Mouse (Mus musculus) R1 (cell line): ENCODE measurements around the gene Paqr6.

Source experiments
- DNase-seq: peaks from one replicate; pipeline ENCODE4 v3.0.0-alpha.2; 2018; ENCODE audit warnings: low read depth, low spot score

Gene Paqr6

GRCm38 (mm10) chr3:88364337-88364736 is at the start of gene Paqr6:
Paqr6 (plus strand) TSS chr3:88364584.
- peak; percentile 90 for DNase-seq

- DNase-seq: peak; percentile 89
These were observed 39.4 kb upstream of the Paqr6 start, which contains the start of gene Glmp for GRCm38 (mm10) chr3:88324951-88325405. Glmp (plus strand) TSS chr3:88325023.

GRCm38 (mm10) chr3:88328956-88329355 is 35.4 kb upstream of the Paqr6 start:
- DNase-seq: peak; percentile 57

DNA sequence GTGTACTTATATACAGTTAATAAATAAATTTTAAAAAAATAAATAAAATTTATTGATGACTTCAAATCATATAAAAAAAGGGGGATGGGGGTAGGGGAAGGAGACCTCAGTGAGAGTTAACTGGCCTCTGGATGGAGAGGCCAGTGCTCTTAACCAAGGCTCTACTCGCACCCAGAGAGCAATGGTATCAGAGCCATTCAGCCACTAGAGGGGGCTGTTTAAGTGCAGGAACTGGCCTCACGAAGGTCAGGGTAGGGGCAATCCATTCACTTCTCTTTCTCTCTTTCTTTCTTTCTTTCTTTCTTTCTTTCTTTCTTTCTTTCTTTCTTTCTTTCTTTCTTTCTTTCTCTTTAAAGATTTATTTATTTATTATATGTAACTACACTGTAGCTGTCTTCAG is 33.1 kb upstream of the Paqr6 start:
- peak; percentile 83 for DNase-seq

- peak; percentile 84 for DNase-seq
These were observed 30.2 kb upstream of the Paqr6 start for GRCm38 (mm10) chr3:88334029-88334658.

- DNase-seq: no peak
These were observed 29.4 kb upstream of the Paqr6 start for GRCm38 (mm10) chr3:88334902-88335435.

- DNase-seq: peak; percentile 64
These were observed 28.8 kb upstream of the Paqr6 start for GRCm38 (mm10) chr3:88335436-88336053.

DNA sequence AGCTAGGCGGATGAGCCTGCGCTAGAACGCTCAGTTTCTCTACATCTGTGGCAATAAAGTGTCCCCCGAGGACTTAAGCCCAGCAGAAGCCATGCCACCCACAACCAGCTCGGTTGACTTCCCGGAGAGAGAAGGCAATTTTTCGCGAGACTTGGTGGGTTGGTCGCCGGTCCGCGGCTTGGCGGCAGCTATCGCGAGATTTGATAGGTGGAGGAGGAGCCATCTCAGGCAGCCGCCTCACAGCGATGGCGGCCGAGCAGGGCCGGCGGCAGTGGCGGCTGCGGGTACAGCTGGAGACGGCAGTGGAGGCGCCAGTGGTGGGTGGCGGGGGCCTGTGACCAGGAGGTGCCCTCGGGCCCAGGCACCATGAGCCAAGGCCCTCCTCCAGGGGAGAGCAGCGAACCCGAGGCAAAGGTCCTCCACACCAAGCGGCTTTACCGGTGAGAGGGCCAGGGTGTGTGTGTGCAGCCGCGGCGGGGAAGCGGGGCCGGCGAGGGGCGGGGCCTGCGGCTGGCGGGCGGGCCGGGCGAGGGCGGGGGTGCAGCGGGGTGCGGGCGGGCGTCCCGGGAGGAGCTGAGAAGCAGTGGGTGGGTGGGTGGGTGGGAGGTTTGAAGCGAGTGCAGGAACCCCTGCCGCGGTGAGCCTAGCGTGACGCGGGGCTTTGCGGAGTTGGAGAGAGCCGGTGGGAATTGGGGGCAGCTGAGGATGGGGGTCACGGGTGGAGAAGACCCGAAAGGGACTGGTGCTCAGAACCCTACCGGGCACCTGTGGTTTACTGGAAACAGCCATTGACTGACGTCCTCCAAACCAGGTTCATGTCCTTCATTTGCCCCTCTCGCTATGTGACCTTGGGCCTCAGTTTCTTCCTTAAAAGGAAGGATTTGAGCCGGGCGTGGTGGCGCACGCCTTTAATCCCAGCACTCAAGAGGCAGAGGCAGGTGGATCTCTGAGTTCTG is 28.0 kb upstream of the Paqr6 start, which contains the start of the genes Tmem79 and Smg5:
Gene Tmem79 (minus strand): TSS at position 91 of the 956 bp plus-strand sequence.
Gene Smg5 (plus strand): TSS at position 203 of the 956 bp plus-strand sequence.
- peak; percentile 96 for DNase-seq

DNA sequence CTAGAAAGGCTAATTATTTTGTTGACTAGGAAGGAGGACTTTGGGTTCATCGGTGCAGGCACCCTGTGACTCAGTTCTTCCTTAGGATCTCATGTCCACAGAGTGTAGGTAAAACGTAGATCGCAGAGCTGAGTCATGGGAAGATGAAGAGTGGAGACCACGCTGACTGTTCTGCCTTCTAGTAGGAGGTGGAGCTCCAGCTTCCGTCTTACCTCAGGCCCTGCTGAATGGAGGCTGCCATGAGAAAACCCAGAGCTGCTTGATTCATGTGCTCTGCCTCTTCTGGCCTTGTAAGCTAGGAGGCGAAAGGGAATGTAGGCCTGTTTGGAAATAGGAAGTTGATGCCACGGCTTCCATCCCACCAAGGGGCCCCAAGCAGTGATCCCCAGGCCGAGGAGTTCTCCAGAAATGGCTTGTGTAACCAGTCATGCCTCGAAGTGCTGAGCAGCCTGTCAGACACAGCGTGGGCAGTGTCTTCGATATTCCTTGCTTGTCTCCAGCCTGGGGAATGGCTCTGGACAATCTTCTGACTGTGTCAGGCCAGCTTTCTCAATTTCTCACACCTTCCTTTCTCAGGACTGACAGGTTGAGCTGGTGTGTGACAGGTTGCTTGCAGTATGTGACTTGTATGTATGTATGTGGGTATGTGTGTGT is 26.9 kb upstream of the Paqr6 start:
- DNase-seq: peak; percentile 81

DNA sequence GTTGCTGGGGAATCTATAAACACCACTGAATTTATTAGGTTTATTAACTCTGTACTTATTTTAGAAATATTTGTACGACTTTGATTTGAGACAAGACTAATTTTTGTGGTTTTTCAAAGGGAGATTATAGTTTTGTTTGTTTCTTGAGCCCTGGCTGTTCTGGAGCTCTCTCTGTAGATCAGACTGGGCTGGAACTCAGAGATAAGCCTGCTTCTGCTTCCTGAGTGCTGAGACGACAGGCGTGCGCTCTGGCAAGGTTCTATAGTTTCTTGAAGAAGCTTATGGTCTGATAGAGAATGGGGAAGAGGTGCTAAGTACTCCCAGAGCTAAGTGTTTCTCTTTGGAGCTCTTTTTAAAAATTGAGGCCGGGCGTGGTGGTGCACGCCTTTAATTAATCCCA is 26.1 kb upstream of the Paqr6 start:
- DNase-seq: no peak

DNA sequence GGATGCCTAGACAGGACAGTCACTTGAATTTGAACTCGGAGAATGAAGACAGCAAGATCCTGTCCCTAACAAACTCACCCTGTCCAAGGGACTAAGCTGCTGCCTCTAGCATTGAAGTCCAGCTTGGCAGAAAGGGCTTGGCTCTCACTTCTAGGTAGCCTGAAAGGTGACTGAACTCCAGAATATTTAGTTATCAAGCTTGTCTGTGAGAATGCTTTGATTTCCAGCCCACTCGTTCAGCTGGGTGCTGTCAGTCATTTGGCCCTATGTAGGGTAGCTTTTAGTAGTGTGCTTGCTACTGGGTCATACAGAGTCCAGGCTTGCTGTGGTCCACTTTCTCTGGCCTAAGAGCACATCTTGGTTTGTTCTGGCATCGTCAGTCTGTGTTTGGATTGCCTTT is 25.4 kb upstream of the Paqr6 start:
- no peak for DNase-seq

DNA sequence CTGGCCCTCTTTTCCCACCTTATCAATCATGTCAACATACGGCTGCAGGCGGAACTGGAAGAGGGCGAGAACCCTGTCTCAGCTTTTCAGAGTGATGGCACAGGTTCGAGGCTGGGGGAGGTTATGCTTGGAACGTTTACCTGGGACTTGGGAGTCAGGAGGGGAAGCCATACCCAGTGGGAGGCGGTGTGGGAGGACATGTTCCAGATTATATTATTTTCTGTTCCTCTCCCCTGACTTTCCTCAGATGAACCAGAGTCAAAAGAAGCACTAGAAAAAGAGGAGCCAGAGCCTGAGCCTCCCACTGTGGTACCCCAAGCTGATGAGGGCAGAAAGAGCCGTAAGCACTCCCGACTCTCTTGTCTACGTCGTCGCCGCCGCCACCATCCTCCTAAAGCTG is 13.7 kb upstream of the Paqr6 start:
- no peak for DNase-seq

DNA sequence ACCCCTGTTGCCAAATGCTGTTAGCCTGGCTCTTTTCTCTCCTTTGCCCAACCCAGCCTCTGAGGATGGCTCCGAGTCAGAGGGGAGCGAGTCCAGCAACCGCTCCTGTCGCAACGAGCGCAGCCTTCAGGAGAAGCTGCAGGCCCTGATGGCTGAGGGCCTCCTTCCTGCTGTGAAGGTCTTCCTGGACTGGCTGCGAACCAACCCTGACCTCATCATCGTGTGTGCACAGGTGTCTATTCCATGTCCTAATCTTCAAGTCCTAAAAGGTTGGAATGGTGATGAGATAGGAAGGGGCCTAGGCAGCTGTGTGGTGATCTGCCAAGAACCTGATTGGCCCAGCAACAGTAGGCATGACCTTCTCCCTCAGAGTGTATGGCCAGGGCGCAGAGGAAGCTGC is 11.5 kb upstream of the Paqr6 start:
- DNase-seq: no peak

DNA sequence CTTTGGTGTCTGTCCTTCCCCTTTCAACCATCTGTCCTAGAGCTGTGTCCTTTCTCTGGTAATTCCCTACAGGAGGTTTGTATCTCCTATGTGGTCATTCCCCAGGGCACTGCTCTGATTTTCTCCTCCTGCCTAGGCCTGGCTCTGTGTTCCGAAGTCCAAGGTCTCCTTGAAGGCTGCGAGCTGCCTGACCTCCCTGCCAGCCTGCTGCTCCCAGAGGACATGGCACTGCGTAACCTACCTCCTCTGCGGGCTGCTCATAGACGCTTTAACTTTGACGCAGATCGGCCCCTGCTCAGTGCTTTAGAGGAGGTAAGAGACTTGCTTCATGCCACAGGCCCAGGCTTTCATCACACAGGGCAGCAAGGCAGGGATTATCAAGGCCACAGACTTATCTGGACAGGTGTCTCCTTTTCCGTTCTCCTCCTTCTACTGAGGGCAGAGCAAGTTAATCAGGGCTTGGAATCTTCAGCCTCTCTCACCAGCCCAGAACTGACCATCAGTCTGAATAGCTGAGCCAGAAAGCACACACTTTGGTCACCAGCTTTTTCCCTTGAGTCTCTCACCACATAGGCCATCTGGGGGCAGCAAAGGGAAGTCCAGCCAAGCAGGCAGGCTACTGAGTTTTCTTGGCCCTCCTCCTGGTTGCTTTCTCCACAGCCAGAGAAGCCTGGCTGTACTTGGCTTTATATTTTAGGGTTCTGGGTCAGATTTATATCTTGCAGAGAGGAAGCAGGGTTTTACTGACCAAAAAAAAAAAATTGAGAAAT is 9.8 kb upstream of the Paqr6 start:
- DNase-seq: no peak

- no peak for DNase-seq
These were observed 4.8 kb upstream of the Paqr6 start for GRCm38 (mm10) chr3:88359584-88359983.

DNA sequence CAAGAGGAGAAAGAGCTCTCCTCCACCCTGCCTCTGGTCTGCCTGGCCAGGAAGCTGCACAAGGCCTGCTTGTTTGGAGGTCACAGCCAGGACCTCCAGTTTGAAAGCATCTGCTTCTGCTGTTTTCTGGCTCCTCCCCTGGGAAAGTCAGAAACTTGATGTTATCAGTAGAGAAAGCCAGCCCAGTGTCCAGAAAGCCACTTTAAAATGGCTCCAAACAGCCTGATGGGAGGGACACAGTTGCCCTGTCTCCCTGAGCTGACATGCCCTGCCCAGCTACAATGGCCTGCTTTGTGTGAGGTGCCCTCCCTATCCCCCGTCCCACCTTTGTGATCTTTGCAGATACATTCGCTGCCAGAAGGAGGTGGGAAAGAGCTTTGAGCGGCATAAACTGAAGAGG is 4.4 kb upstream of the Paqr6 start:
- DNase-seq: no peak

DNA sequence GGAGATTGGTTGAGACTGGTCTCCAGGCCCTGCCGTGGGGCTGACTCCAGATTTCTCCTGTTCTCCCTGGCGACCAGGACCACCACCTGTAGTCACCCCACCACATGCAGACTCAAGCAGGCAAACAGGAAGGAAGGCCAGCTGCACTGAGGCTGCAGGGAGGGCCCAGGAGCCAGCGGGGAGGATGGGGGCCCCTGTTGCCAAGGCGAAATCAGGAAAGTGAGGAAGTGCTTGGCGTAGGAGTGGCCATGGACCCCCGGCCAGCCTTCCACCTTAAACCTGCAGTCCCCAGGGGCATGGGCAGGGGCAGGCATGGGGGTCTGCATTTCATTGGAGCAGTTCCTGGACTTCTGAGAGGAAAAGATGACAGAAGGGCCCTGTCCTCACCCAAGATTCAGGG is 3.3 kb upstream of the Paqr6 start:
- no peak for DNase-seq

- no peak for DNase-seq
These were observed 2.6 kb upstream of the Paqr6 start for GRCm38 (mm10) chr3:88361612-88362313.

DNA sequence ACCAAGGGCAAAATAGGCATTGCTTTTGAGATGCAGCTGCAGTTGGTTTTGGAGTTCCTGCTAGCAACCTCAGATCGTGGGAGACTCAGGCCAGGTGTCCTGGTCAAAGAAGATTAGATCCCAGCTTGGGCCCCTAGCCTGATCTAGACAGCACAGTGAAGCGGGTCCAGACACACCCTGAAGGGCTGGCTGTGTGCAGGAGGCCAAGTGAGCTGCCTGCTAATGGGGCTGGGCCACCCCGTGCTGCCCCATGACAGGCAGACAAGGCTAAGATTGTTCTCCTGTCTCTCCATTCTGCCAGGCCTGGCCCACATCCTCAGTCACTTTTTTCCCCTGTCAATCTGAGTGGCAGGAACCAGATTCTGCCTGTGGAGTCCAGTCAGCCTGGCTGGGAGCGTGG is 684 bp upstream of the Paqr6 start:
- DNase-seq: no peak
